Mouse (Mus musculus): ENCODE data around the gene Dmd.

Gene Dmd

DNA sequence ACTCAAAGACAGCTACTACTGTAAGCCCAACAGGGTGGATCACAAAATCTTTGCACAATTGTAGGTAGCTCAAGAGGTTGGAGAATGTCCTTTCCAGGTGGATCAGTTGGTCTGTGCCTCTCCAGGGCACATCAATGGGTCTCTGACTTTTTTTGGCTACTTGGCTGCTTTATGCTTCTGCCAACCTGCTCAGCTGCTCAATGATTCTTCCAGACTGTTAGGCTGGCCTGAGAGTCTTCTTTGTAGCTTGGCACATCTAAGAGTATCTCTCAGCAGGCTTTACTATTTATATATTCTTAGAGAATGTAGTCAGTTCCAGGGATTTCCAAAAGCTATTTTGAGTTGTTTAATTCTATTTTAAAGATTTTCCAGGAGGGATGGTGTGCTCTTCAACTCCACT is 1416.3 kb downstream of the Dmd start:
- DNase-seq (ENCODE audit: low spot score) = no peak

DNA sequence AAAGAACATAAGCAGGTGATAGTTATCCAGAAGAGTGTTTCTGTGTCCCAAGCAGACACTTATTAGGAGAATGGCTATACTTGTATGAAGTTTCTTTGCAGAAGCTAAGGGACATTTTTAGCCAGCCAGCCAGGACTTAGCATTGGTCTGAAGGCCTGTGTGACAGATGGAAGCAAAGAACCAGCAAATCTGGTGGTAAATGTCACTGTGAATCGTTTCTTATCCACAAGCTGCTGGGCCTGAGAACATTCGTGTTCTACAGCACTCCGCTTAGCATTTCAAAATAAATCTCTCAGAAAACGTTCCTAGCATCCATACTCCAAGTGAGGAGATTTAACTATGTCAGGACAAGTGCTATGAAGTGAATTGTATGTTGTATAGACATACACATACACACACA is 1486.9 kb downstream of the Dmd start:
- no peak for DNase-seq (ENCODE audit: low spot score)

DNA sequence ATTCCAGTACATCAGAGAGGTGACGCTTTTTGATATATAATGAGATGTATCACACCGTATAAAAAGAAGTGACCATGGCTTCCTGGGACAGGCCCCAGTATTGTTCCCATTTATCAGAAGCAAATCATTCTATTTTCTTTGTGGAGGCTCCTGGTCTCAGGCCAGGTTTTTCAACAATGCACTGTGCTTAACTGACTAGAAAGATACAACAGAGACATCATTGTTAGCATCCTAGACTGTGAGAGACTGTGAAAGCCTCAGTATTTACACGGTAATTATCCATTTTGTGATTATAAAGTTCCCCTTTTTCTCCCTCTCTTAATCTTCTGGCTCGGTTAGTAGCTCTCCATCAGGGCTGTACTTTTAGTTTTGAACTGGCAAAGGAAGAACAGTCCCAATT is 1487.9 kb downstream of the Dmd start:
- no peak for DNase-seq (ENCODE audit: low spot score)

DNA sequence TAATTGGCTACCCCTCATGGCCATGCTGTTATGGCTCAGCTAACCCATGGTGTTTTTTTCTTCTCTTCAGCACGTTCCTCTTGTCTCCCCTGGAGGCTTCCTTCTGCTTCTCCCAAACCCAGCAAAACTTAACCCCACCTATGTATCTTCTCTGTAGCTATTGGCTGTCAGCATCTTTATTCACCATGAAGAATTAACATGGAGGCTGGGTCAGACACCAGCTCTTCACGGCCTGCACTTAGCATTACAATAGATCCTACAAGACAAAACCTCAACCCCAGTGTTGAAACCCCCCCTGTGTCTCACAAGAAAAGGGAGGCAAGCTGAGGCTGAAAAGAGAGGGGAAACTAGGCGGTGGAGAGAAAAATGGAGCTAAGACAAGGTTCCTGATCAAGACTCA is 1494.3 kb downstream of the Dmd start:
- DNase-seq (ENCODE audit: low spot score) = no peak

DNA sequence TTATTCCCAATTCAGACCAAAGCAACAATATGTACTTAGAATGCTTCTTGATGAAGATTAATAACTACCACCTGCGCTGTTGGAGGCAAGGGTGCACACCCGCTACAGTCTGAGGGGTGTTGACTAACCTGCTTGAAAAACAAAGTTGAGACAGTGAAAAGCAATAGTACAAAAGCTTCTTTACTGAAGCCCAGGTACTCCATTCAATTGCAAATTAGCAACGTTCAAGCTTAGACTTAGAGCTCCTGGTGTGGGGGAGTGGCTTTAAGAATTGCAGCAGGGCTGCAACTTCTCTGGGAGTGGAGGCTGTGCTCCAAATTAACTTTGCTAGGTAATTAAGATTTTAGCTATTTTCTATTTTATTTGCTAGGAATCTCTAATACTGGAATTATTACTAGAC is 1495.3 kb downstream of the Dmd start:
- DNase-seq (ENCODE audit: low spot score) = no peak

DNA sequence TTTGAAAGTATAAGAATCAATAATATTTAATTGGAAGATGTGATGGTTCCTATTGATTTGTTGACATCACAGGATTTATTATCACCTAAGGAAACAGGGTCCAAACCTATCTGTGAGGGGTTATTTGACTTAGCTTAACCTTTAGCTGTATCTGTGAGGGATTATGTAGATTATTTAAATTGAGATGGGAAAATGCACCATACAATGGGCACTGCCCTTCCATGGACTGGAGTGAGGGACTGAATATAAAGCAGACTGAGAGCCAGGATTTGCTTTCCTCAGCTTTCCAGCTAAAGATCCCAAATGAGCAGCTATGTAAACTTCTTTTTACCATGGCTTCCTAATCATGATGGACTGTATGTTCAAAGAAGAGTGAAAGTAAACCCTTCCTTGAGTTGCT is 1496.0 kb downstream of the Dmd start:
- DNase-seq (ENCODE audit: low spot score) = no peak

DNA sequence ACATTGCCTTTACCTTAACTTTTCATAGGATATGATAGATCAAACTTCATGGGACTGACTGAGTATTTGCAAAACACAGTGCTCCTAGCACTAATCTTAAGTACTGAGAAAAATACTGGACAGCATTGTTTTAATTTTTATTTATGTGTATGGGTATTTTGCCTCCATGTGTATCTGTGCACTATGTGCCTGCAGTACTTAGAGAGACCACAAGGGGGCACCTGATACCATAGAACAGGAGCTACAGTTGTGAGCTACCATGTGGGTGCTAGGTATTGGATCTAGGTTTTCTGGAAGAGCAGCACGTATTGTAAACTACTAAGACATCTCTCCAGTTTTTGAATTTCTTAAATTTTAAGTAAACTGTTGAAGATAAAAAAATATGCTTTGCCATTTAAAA is 1505.8 kb downstream of the Dmd start:
- peak; percentile 2 for DNase-seq (ENCODE audit: low spot score)

DNA sequence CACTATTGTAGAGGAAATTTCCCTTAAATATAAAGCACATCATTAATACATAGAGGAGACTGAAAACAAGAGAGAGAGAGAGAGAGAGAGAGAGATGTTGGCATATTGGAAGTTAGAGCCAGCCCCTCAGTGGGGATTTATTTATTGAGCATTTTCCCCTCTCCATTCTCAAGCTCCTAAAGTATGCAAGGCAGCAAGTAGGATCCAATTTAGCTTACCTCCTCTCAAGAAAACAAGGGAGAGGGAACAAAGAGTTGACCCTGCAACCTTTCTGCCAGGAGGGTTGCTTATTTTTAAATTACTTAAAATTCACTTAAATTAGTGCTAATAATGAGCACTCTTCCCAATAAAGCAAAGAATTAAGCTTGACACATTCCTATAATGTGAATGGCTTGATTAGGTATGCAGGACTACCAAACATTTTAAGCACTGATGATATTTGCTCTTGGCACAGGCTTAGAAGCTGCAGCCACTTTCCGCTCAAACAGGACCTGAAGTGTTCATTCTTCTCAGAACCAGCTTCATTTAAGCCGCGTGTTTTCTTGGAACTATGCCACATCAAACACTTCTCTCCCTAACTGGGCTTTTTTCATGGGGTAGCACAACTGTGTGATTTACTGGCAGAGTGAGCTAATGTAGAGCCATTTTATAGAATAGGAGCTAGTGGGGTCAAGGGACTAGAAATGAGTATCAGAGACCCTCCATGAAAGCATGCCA is 1566.1 kb downstream of the Dmd start:
- DNase-seq (ENCODE audit: low spot score) = no peak

DNA sequence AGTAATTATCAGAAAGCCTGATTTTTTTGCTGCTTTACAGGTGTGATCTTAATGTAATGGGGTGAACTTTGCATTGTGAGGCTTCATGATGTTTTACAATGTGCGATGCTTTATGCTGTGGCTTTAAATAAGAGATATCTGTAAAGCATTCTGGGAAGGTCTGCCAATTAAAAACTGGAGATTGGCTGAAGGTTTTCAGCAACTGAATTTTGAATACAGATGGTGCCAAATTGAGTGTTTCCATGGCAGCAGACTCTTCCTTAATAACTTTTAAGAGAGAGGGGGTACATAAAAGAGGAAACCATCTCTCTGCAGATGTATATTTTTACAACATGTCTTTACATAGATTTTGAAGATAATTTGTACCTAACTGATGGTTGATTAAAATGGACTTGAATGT is 1603.3 kb downstream of the Dmd start:
- no peak for DNase-seq (ENCODE audit: low spot score)

DNA sequence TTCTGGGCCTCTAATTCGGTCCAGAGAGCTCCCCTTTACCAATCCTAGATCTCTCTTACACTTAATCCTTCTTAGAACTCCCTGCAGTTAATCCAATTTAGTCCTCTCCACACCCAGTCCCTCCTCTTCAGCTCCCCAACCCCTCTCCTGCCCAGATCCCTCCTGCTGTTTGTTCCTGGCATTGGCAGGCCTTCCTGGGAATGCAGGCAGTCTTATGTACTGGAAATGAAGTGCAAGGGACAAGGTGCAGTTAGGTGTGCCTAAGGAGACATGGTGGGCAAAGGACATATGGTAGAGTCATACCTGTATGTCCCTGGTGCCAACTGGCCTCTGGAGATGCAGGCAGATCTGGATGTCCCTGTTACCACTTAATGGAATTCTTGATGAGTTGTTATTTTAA is 1604.8 kb downstream of the Dmd start:
- no peak for DNase-seq (ENCODE audit: low spot score)

DNA sequence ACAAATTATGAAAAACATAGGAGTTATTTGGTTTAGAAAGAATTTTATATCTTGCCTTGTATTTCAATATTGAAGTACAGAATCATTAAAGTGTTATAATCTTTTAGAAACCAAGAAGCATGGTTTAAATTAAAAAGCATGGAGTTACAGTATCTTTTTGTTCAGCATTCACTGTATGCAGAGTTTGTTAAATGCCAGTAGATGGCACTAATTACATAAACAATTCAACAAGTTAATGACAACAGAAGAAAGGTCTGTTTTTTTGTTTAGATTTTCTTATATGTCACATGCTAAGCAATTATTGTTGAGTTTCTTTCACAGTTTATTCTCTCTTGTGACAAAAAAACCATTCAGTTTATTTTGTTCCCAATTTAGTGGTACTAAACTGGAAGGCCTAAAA is 1649.8 kb downstream of the Dmd start:
- no peak for DNase-seq (ENCODE audit: low spot score)

DNA sequence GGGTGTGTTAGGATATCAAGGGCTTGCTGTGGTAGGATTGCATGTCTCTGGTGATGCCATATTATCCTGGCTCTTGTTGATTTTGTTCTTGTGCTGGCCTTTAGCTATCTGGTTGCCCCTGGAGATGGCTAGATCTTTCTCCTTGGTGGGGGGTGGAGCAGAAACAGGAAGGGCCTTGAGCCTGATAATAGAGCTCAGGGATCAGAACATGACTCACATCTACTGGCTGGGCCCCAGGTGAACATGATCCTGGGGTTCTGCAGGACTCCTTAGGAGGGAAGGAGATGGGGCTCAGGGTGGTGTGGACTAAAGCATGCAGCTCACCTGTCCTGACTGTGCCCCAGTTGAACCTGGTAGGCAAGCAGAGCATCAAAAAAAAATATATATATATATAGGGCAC is 1691.8 kb downstream of the Dmd start:
- DNase-seq (ENCODE audit: low spot score) = no peak

DNA sequence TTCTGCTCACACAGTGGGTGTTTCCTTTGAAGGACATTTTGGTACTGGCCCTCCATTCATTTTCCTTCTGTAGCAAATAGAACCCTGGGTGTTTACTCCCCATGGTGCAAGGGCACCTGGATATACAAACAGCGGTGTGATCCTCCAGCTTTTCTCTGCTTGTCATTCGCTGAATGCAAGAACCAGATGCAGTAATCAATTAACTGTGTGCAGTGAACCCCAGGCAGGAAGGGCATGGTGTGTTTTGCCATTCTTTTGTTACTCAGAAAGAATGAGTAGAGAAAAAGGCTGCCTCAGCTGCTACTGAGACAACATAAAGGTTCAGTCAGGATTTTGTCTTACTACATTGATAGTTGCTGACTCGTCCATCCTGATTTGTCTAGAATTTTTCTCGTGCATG is 1799.0 kb downstream of the Dmd start:
- no peak for DNase-seq (ENCODE audit: low spot score)

DNA sequence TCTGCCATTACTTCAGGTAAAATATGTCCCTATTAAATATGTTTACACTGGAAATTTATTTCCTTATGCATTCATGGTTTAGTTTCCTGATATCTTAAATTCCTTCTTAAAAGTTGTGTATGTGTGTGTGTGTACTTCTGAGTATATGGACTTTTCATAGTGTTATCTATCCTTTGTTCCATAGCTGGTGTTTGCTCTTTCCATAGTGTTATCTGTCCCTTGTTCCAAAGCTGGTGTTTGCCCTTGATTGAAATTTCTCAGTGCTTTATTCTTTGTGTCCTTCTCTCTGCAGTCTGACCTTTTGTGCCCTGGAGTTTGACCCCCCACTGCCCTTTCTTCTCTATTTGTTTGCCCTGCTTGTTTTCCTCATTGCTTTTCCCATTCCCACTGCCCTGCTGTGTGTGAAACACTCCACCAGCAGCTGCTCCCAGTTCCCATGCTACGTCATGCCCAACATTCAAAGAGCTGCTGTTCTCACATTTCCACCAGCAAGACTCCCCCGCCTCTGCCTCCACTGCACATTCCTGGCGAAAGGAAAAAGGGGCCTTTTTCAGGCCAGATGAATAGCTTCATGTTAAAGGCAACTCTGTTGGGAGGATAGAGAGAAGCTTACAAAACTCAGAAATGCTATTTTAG is 1911.5 kb downstream of the Dmd start:
- DNase-seq (ENCODE audit: low spot score) = no peak

DNA sequence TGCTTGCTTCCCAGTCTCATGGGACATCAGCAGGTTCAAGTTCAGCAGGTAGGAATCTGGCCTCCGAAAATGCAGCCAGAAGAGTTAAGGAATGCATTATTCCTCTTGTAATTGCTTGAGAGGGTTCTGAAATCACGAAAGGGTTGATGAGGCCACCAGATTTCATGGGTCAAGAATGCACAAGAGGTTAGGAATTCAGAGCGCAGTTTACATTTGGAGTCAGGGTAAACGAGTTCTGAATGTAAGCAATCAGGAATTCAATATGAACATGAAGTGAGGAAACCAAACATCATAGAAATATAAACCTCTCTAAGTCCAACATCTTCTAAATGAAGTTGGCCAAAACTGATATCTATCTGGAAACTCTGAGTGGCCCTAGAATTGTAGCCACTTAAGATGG is 1924.4 kb downstream of the Dmd start:
- no peak for DNase-seq (ENCODE audit: low spot score)

DNA sequence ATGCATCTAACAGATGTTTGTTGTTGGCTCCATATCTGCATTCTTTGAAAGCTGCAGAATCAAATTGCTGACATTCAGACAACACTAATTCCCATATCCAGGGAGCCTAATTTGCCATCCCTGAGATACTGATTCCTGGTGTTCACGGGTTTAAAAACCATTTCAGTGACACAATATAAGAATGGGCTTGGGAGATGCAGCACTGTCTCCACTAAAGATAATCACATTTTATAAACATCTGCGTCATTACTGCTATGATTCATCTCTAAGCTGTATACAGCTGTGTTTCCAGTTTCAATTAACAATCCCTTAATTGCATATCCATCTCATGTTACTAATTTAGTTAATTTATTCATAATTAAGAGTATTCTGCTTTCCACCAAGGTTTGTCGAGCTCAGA is 1929.5 kb downstream of the Dmd start:
- no peak for DNase-seq (ENCODE audit: low spot score)

DNA sequence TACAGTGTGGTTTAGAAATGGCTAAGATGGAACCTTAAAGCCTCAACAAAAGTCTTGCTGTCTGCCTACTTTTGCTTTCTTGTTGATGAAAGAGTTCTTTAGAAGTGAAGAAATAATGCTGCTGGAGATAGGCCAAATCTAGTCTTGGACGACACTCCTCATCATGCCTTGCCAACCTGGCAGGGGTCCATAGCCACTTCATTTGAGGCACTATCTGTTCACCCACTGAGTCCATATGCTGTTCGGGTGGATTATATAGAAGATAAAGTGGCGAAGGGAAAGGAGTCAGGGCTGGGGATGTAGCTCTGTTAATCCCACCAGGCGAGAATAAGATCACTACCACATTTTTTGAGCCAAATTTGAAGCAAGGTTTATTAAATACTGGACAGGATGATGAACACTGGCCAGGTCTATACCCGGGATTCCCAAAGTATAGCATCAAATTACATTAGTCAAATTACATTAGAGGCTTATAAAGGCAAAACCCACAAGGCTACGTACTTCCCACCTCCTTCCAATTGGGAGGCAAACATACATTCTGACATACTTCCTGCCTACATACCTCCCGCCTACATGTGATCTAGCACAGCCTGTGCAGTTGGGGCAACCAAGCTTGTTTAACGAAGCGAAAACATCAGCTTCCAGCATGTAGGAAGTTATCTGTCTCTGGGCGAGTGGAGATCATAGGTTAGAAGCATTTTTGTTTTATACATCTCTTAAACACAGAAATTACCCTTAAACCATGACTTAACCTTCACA is 1984.2 kb downstream of the Dmd start:
- no peak for DNase-seq (ENCODE audit: low spot score)

DNA sequence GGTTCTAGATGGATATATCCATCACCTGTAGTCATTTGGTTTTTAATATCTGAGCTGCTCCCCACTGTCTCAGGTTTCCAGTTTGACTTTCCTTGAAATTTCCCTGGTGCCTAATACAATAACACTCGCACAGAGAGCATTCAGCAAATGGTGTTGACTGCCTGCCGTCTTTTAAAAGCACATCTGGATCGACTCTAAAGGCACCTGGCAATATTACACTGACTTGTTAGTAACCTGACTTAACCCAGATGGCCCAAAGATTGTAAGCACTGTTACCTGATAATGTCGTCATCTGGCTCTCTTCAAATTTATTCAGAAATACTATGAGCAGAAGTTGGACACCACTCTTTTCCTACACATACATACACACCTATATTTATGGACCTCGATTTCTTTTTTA is 2011.9 kb downstream of the Dmd start:
- DNase-seq (ENCODE audit: low spot score) = no peak

DNA sequence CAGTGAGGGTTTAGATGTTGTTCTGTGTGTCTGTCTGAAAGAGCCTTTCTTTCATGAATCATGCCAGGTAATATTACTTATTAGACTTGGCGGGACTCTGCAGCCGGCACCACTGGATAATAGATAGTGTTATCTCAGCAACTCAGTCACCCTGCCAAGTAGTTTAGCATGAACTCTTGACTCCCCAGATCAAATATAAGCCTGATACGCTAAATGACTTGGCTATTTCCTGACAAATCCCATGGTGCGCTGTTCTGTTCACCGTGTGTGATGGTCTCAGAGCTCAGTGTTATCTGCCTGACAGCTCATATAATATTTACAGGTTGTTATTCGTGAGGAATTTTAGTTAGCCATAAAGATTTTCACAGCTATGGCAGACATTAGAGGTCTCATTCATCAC is 2012.3 kb downstream of the Dmd start:
- DNase-seq (ENCODE audit: low spot score) = no peak

DNA sequence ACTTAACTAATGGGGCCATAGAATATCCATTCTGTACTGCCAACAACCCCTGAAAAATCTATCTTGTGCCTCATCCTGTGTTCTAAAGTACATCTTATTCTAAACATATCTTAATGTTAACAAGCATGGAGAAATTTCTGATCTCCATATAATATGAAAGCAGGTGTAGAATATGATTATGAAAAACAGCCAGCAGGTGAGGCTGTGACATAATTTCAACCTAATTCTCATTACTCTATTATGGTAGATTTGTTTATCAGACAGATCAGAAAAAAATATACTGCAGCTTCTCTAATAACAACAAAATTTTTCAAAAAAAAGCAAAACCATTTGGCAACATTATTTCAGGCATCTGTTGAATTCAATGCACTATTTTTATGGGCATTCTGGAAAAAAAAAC is 2059.6 kb downstream of the Dmd start:
- no peak for DNase-seq (ENCODE audit: low spot score)

DNA sequence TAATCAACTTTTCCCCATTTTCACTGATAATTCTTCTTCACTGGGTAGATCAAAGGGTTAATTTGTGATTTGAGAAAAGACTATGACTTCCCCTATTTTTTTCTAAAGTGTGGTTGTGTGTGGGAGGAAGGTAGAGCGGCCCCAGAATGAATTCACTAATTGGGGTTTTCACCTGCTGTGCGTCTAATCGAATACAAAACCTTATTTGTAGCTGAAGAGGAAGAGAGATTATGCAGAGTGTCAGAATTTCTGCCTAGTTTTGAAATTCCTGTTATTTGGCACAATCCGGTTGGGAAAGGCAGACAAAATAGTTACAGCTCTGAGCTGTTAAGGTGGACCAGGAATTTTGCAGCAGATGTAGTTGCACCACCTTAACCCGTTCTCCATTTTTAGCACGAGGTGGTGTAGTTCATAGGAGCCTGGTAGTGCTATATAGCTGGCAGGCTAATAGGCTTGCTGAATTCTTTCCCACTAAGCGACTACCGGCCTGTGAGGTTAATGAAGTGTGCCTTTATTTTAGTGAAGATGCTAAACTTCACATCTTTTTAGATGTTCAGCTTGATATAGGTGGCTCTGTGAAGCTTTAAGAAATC is 2092.9 kb downstream of the Dmd start:
- no peak for DNase-seq (ENCODE audit: low spot score)

DNA sequence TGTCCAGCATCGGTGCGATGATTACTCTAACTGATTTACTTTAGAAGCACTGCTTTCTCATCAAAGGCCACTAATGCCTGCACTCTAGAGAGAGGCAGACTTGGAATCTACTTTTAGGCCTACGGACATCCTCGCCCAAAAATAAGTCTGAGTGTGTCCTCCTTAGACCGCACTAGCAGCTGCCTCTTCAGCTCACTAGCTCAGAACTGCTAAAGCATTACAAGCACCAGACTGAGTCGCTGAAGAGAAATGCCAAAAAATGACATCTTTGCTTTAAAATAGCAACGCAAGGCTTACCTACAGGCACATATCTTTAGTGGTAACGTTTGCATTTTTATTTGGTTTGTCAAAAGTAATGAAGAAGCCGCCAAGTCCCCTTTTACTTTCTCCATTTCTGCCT is 2098.0 kb downstream of the Dmd start:
- DNase-seq (ENCODE audit: low spot score) = no peak
